In the genomic region with DNA sequence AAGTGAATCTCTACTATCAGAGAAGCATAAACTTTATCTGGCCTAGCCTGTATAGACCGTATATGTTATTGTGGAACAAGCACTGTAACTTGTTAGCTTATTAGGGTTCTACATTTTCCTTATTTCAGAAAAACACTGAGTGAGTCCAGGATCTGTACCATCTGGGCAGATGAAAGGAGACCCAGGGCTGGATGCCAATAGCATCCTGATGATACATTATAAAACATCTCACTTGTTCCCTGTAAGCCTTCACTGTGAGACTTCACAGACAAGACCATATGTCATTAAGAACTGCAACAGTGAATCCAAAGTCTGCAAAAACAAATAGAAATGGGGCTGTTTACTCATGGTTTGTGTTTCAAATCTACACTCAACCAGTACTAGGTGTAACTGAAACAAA, we compare ENCODE assay signal across 29 mouse cellular contexts.
DNase-seq lines count a peak whose midpoint lies in the region; TF ChIP-seq lines count a peak whose summit lies in the region.
"Had no signal": no experiment of that assay in that cellular context is flagged by ENCODE, and none has a peak within 500 bp of the region (broad histone marks: within the 10 kb centered on the region; RNA-seq: fewer than 3 reads in every experiment).

No protein-coding gene starts in this region.

- H3K36me3 ChIP-seq in heart, embryonic 10.5 days = no peaks in the 10 kb centered on the region
- H3K36me3 ChIP-seq: embryonic facial prominence, embryonic 12.5 days; forebrain, embryonic 10.5 days; heart, embryonic 12.5 days; limb, embryonic 10.5 days; limb, embryonic 15.5 days; liver, embryonic 13.5 days; midbrain, embryonic 10.5 days; midbrain, embryonic 15.5 days had no signal

- H3K27me3 ChIP-seq in heart, embryonic 10.5 days (ENCODE audit: insufficient read depth, poor library complexity, severe bottlenecking) = no peaks in the 10 kb centered on the region
- H3K27me3 ChIP-seq: embryonic facial prominence, embryonic 12.5 days; heart, embryonic 12.5 days; limb, embryonic 15.5 days; liver, embryonic 13.5 days; midbrain, embryonic 15.5 days had no signal

- TF ChIP-seq CTCF in layer of hippocampus, adult 2 months (conservative IDR thresholded peaks at IDR 0.05) = no peak

- H3K4me3 ChIP-seq in layer of hippocampus, adult 2 months = no peak overlapping the region
- no peak overlapping the region for H3K4me3 ChIP-seq in heart, embryonic 10.5 days
- H3K4me3 ChIP-seq: embryonic facial prominence, embryonic 12.5 days; forebrain, embryonic 10.5 days; gastrocnemius, adult 2 months; heart, embryonic 12.5 days; limb, embryonic 10.5 days; limb, embryonic 15.5 days; liver, embryonic 13.5 days; midbrain, embryonic 10.5 days; midbrain, embryonic 15.5 days had no signal

- peak; percentile 31 for DNase-seq in layer of hippocampus, adult 11-12 months (ENCODE audit: low spot score)
- no peak for DNase-seq in layer of hippocampus, postnatal 10 days (ENCODE audit: low spot score in 2 of 2)
- peak; percentile 17 for DNase-seq in right cerebral cortex, adult 18-20 months
- DNase-seq in right cerebral cortex, postnatal 36 days (ENCODE audit: low spot score in 2 of 2) = no peak
- peak; percentile 30 to 39 for DNase-seq in layer of hippocampus, adult 2 months (ENCODE audit: low spot score in 2 of 2)
- DNase-seq in layer of hippocampus, postnatal 36 days = peak; percentile 6 to 10
- DNase-seq in cerebellum, adult 9-10 months = no peak
- no peak for DNase-seq in heart, embryonic 10.5 days (ENCODE audit: low spot score)
- DNase-seq: adrenal gland, postnatal 25 days; B cell, adult 2 months; cerebellum, adult 2 months; embryo, embryonic 11 days; gastrocnemius, adult 2 months; gastrocnemius, postnatal 36 days; heart, adult 18-20 months; heart, postnatal 4 days; kidney, adult 11 months; kidney, postnatal 25 days; liver, embryonic 13.5 days; lung, adult 18-20 months; lung, postnatal 10 days had no signal

- H3K27ac ChIP-seq in layer of hippocampus, adult 2 months = no peak overlapping the region
- H3K27ac ChIP-seq in heart, embryonic 10.5 days = no peak overlapping the region
- H3K27ac ChIP-seq: embryonic facial prominence, embryonic 12.5 days; forebrain, embryonic 10.5 days; gastrocnemius, adult 2 months; hindbrain, embryonic 14.5 days; limb, embryonic 10.5 days; limb, embryonic 15.5 days; liver, embryonic 13.5 days; midbrain, embryonic 10.5 days; midbrain, embryonic 15.5 days had no signal

- H3K4me1 ChIP-seq in heart, embryonic 10.5 days = no peaks in the 10 kb centered on the region
- H3K4me1 ChIP-seq: embryonic facial prominence, embryonic 12.5 days; forebrain, embryonic 10.5 days; heart, embryonic 12.5 days; limb, embryonic 10.5 days; limb, embryonic 15.5 days; liver, embryonic 13.5 days; midbrain, embryonic 10.5 days; midbrain, embryonic 15.5 days had no signal

- no peaks in the 10 kb centered on the region for H3K9me3 ChIP-seq in heart, embryonic 10.5 days
- H3K9me3 ChIP-seq: embryonic facial prominence, embryonic 12.5 days; forebrain, embryonic 10.5 days; heart, embryonic 12.5 days; limb, embryonic 10.5 days; limb, embryonic 15.5 days; liver, embryonic 13.5 days; midbrain, embryonic 10.5 days; midbrain, embryonic 15.5 days had no signal

- 90% methylated on average over 1 of the region's 1 CpGs for WGBS in heart, embryonic 10.5 days

Comparison
In these comparisons a context has a peak if more than half of its experiments do, and no peak if none do; other contexts are left out.
1. DNase-seq: peak in layer of hippocampus, adult 11-12 months (single experiment), right cerebral cortex, adult 18-20 months (single experiment), layer of hippocampus, adult 2 months (2 of 2) and layer of hippocampus, postnatal 36 days (2 of 2); none in layer of hippocampus, postnatal 10 days (0 of 2), right cerebral cortex, postnatal 36 days (0 of 2), cerebellum, adult 9-10 months (single experiment) and heart, embryonic 10.5 days (single experiment).